Mouse (Mus musculus) ES-E14 (cell line): ENCODE results near the gene Prpf40a.

ENCODE experiments used
- CHD2 ChIP-seq: IDR thresholded peaks from 2 replicates; pipeline ENCODE4 v1.6.1; 2014; ENCODE audit warnings: mild to moderate bottlenecking, low read depth, low read length, inconsistent platforms
- HCFC1 ChIP-seq: IDR thresholded peaks from 2 replicates; pipeline ENCODE4 v1.6.1; 2012; ENCODE audit warnings: low read length, inconsistent platforms, borderline replicate concordance; ENCODE audit not compliant: insufficient read depth

DNA sequence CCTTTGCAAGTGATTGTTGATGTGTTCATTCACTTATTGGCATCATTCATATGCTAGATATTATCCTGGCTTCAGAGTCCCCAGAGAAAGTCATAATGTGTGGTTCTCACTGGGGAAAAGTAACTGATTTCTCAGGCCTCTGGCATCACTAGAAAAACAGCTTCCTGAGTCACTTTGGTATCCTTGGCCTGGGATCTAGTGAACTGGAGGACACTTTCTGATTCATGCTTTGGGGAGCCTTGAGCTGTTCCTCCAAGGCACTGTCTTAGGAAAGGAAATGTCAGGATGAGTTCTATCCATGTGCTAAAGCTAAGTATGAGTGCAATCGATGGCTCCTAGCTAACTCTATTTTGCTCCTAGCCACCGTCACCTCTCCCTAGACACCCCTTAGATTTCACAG lies 88.2 kb downstream of the Prpf40a start:
- TF ChIP-seq CHD2: no peak
- TF ChIP-seq HCFC1: no peak
